Mouse (Mus musculus): ENCODE measurements around the gene Pygl.
A peak's percentile ranks its signal among the peaks of the same experiment; 100 is the strongest.

Pygl gene

DNA sequence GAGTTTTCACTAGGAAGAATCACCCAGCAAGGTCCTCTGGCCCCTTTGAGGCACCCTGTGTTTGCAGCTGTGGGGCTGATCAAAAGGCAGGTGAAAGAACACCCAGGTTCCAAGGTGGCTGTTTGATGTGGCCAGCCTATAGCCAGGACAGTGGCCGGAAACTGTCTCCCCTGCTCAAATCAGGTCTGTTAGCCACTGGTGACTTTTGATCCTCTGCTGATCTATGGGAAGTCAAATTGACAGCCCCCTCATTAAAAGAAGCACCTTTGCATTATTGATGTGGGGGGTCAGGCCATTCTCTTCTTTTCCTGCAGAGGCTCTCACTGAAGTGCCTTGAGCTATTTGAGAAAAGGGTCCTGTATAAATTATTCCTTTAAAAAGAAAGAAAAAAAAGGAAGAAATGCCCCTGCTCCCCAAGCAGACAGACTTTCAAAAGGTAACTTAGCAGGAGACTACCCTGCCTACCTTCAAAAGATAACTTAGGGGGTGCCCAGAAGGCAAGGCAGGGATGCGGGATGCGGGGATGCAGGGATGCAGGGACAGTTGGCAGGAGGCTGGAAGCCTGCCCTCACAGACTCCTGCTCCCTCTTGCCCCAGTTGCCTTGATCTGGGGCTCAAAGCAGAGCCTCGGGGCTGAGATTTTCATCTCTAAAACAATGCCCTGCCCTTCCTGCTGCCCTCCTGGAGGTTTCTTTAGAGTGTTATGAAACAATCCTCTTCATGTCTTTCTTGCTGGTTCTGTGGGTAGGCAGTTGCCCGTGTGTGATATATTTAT lies 73.8 kb downstream of the Pygl start:
- DNase-seq (ENCODE audit: low spot score in 2 of 2) = no peak

DNA sequence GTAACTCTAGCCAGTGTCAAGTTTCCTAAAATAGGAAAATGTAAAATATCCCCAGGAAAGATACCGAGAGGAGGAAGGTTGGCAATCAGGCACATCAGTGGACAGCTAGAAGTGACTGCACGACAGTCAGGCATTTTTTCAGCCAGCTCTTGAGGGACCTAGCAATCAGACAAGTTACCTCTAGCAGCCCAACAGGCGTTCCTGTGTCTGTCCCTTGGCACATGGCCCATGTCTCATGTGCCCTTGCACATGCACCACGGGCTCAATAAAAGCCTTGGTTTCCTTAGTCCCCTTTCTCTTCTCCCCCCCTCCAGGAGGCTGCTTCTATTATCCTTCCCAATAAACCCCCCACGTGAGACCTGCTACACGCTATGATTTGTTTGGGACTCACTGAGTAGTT lies 75.1 kb downstream of the Pygl start:
- DNase-seq (ENCODE audit: low spot score in 2 of 2) = no peak

DNA sequence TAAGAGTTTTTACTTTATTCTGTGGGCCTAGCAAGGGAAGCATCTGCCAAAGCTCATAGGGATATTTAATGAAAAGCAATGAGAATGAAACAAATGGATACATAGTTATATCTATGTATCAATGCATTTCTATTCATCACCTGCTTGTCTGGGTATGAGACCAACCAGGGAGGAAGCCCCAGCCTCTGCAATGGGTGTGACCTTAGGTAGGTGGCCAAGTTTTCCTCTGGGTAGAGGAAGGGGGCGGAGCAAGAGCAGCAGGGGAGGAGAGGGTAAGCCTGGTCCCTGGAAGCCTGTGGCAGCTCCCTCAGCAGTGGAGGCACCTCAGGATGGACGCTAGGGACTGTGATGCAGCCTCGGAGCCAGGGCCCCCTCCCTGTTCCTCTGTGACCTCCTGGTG lies 77.4 kb downstream of the Pygl start, which contains the start of gene Abhd12b:
TSS of gene Abhd12b (plus strand) at position 301 of the 400 bp plus-strand sequence.
- DNase-seq (ENCODE audit: low spot score in 2 of 2) = no peak

DNA sequence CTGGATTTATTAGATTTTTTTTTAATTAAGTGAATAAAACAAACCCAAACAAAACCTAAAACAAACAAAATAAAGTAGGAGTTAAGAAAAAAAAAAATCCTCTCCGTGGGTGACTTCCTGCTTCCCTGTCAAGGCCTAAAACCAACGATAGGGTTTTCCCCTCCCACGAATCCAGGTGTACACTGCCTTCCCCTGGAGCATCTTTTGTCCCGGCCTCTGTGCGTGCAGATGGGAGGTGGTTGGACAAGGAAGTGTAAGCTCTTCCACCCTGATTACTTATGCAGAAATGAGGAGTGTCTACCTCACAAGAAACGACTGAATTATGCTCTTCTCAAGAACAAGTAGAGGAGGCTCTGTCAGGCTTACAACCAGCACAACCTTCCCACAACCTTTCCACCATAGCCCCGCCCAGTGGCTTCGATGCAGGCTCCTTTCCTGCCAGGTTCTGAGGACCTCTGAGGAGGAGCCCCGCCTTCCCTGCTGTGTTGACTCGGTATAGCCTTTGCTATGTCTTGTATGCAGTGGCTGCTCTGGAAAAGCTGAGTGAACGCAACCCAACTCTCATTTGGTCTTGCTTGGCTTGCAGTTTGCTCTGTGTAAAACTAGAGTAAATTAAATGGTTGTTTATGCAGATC lies 82.5 kb downstream of the Pygl start:
- DNase-seq (ENCODE audit: low spot score in 2 of 2) = no peak

DNA sequence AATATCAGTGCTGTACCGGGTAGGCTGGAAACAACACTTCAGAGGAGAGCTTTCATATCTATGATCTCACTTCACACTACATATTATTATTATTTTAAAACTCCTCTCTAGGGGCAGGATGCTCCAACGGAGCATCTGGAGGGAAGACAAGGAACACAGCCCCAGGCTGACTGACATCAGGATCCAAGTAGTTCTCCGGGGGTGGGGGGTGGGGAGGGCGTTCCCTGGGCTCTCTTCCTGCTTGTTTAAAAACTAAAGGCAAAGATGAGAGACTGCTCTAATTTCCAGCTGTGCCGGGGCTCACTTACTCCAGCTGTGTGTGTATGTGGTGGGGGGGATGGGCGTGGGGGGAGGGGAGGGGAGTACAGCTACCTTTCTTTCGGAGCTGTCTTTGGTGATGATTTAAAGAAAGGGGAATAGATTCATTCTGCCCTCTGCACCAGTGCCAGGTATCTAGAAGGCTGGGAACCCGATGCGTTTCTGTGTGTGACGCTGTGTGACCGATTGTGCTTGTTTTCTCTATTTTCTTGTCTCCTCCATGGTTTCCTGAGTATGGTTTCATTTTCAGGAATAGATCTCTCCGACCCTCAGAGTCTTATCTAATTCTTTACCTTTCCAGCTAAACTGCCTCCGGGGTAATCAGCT lies 83.2 kb downstream of the Pygl start:
- DNase-seq (ENCODE audit: low spot score in 2 of 2) = peak in 1 of 2 experiments; percentile 25

DNA sequence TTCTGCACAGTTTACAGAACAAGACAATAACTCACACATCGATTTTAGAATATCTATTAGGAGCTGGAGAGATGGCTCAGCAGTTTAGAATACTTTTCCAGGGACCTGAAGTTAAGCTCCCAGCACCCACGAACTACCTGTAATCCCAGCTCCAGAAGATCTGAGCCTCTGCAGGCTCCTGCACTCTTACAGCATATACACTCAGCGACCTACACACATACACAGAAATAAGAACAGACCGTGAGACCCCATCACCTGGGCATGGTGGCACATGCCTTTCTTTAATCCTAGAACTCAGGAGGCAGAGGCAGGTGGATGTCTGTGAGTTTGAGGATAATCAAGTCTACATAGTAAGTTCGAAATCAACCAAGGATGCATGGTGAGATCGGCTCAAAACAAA lies 85.7 kb downstream of the Pygl start:
- DNase-seq (ENCODE audit: low spot score in 2 of 2) = no peak

DNA sequence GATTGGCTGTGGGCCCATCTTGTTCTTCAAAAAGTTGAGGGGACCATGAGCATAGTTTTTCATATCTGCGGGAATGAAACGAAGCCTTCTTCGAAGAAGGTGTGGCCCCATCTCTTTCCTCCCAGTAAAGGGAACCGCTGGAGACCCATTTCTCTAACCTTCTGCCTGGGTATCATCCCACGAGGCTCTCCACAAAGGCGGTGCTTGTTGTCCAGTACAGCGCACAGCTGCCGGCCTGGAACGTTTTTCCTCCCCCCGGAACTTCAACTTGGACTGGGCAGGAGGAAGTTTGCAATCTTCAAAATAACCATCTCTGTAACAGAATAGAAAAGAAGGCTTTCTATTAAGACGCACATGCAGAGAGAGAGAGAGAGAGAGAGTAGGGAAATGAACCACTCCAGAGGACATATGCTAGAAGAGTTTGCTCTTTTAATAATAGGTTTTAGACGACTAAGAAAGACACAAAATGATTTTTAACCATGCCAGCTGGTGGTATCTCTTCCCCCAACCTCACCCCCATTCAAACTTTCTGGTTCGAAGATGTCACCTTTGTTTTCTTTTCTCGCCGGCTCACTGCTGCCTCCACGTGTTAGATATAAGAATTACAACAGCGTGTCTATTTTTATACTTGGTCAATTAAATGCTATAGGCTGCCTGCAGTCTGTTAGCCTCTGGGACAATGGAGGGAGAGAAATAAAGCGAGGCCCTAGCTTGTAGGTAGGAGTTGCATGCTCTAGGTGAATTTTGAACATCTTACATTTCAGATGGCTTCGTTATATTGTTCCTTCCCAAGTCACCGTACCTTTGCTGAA lies 86.4 kb downstream of the Pygl start:
- peak; percentile 48 to 60 for DNase-seq (ENCODE audit: low spot score in 2 of 2)

DNA sequence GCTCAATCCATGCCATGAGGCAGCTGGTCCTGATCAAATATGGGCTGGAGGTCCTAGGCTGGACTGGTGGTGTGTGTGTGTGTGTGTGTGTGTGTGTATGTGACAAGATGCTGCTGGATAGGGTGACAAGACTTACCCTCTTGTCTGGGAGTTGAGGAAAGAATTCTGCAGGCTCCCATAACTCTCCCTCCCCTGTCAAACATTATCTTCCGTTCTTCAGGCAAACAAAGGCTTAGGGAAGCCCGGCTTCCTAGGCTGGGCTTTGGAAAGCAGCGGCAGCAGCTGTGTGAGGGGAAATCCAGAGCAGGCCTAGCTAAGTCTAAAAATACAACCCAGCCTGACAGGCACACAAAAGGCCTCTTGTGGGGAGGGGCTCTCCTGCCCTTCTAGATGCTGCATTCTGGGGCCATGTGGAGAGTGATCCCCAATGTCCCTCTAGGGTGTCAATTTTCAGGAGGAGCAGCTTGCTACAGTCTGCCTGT lies 87.1 kb downstream of the Pygl start:
- peak in 1 of 2 experiments; percentile 43 for DNase-seq (ENCODE audit: low spot score in 2 of 2)

DNA sequence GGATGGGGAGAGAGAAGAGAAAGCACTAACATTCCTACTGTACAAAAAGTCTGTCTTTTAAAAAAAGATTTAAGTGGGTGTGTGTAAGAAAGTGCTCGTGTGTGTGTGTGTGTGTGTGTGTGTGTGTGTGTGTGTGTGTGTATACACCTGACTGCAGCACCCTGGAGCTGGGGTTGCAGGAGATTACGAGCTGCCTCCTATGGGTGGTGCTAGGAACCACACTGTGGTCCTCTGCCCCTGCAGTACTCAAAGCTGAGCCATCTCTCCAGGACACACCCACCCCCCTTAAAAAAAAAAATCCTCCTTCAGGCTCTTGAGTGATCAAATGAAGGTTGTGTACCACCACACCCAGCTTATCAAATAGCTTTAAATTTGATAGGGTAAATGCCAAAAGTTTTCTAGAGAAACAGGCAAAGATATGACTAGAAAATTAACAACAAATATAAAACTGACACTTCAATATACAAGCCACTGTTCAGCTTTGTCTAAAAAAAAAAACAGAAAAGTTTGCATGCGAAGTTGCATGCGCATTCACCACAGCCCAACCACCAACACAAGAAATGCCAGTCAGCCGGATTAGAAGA lies 90.2 kb downstream of the Pygl start:
- no peak for DNase-seq (ENCODE audit: low spot score in 2 of 2)
